Mouse (Mus musculus) hindbrain, postnatal 0 days (tissue): ENCODE results near the gene Lrrc71. TPM values are rescaled to one million over a fixed set of nuclear protein-coding genes. Genes with fewer than 3 reads are reported as not detected.

Experiments used
- ATAC-seq: fragments of 200-750 bp; cut with Nextera tagmentation; 2 replicates; pipeline ENCODE4 v1.8.0; 2017; ENCODE audit warnings: mild to moderate bottlenecking, moderate TSS enrichment, moderate library complexity
- DNase-seq: peaks from one replicate; pipeline ENCODE4 v3.0.0-alpha.2; 2015; ENCODE audit warnings: low spot score
- H3K27ac ChIP-seq: fragments of 300-500 bp; sonication (generic); 2 replicates; pipeline ENCODE4 v1.5.1; 2014; ENCODE audit warnings: mild to moderate bottlenecking
- H3K27me3 ChIP-seq: fragments of 300-500 bp; sonication (generic); 2 replicates; pipeline ENCODE4 v1.6.1; 2014; ENCODE audit warnings: low read length, mixed read lengths; ENCODE audit not compliant: insufficient read depth
- H3K36me3 ChIP-seq: fragments of 300-500 bp; sonication (generic); 2 replicates; pipeline ENCODE4 v1.6.1; 2014; ENCODE audit warnings: low read length, mixed read lengths; ENCODE audit not compliant: insufficient read depth
- H3K4me1 ChIP-seq: fragments of 300-500 bp; sonication (generic); 2 replicates; pipeline ENCODE4 v1.6.1; 2014; ENCODE audit warnings: antibody characterized with exemption, low read length, mixed read lengths; ENCODE audit not compliant: insufficient read depth
- H3K4me2 ChIP-seq: fragments of 300-500 bp; sonication (generic); 2 replicates; pipeline ENCODE4 v1.6.1; 2014; ENCODE audit warnings: low read depth, mild to moderate bottlenecking, low read length, moderate library complexity, mixed read lengths
- H3K4me3 ChIP-seq: fragments of 300-500 bp; sonication (generic); 2 replicates; pipeline ENCODE4 v1.5.1; 2014; ENCODE audit warnings: low read length
- H3K9ac ChIP-seq: fragments of 300-500 bp; sonication (generic); replicated peaks from 2 replicates; pipeline ENCODE4 v1.6.1; 2014; ENCODE audit warnings: mild to moderate bottlenecking, low read length, moderate library complexity, mixed read lengths
- H3K9me3 ChIP-seq: fragments of 300-500 bp; sonication (generic); 2 replicates; pipeline ENCODE4 v1.6.1; 2016; ENCODE audit warnings: low read length, mixed read lengths
- CTCF ChIP-seq: IDR thresholded peaks from 2 replicates; pipeline ENCODE4 v1.5.1; 2016; ENCODE audit warnings: antibody characterized with exemption, control low read depth, low read depth
- WGBS: fragments of 180-500 bp; shearing (Covaris S2); extraction: QIAGEN DNeasy Blood & Tissue Kit; methylation state at CpG from one replicate; pipeline ENCODE4 v1.1.7; 2014; 5-methylcytosine and 5-hydroxymethylcytosine counted together
- polyA plus RNA-seq: library from polyadenylated mRNA; unstranded; fragments of >200 nt; fragmentation: Nextera tagmentation; extraction: Ambion mirVana; gene quantifications from 2 replicates; pipeline ENCODE4 v1.2.1, GENCODE M21; 2015
- total RNA-seq: library from RNA; depleted of rRNA; stranded (reverse); fragments of >200 nt; gene quantifications from 2 replicates; pipeline ENCODE4 v1.2.3, GENCODE M21; 2014

Lrrc71 gene
- total and polyA plus RNA-seq, 2 experiments from 2014 or later, result 1.2 to 4.4 TPM

DNA sequence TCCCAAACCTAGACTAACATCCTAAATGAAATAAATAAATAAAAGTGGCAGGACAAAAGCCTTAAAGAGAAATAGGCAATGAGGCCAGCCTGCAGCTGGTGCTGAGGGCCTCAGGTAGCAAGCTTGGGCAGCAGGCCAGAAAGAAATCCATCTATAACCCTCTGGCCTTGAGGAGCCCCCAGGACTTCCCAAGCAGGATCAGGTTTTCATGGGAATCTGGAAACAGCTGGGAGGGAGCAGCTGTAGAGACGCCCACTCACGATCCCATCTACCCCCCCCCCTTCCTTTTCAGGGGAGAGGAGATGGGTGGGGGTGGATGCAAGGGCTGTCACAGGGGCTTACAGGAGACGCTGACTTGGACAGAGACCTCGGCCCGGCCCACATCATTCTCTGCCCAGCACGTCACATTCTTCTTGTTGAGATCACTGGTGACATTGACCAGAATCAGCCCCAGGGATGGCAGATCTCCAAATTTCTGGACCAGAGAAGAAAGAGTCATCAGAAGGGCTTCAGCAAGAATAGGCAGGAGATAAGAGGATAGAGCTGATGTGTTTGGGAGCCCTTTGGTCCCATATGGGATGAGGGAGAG lies 37.3 kb upstream of the Lrrc71 start:
- WGBS, result 51% methylated on average over 6 of the region's 6 CpGs
- no peak overlapping the region for H3K27ac ChIP-seq
- no peak for TF ChIP-seq CTCF
- H3K27me3 ChIP-seq, result no peaks in the 10 kb centered on the region
- no peak overlapping the region for H3K9ac ChIP-seq
- ATAC-seq (no peak), DNase-seq (no peak)
- H3K36me3 ChIP-seq, result no peaks in the 10 kb centered on the region
- no peaks in the 10 kb centered on the region for H3K4me1 ChIP-seq
- H3K4me3 ChIP-seq, result no peak overlapping the region
- no peaks in the 10 kb centered on the region for H3K9me3 ChIP-seq
- no peak overlapping the region for H3K4me2 ChIP-seq

DNA sequence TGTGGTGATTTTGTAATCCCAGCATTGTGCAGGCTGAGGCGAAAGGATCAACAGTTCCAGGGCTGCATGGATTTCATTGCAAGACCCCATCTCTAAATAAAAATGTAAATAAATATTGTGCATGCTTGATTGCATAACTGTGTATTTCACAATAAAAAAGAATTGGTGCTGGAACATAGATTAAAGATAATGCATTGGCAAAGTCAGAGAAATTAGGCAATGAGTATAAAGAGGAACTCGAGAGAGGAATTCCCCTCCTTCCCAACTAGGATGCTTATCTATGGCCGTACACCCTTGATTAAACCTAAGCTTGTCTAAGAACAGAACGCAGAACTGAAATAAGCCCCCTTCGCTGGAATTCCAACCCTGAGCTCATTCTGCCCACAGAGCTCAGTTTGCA lies 36.7 kb upstream of the Lrrc71 start:
- H3K9me3 ChIP-seq, result no peaks in the 10 kb centered on the region
- H3K36me3 ChIP-seq, result no peaks in the 10 kb centered on the region
- H3K9ac ChIP-seq, result no peak overlapping the region
- H3K27ac ChIP-seq, result no peak overlapping the region
- H3K4me3 ChIP-seq, result no peak overlapping the region
- no peak for TF ChIP-seq CTCF
- no peaks in the 10 kb centered on the region for H3K4me1 ChIP-seq
- DNase-seq (no peak), ATAC-seq (no peak)
- WGBS, result 84% methylated on average over 5 of the region's 5 CpGs
- no peaks in the 10 kb centered on the region for H3K27me3 ChIP-seq
- no peak overlapping the region for H3K4me2 ChIP-seq

DNA sequence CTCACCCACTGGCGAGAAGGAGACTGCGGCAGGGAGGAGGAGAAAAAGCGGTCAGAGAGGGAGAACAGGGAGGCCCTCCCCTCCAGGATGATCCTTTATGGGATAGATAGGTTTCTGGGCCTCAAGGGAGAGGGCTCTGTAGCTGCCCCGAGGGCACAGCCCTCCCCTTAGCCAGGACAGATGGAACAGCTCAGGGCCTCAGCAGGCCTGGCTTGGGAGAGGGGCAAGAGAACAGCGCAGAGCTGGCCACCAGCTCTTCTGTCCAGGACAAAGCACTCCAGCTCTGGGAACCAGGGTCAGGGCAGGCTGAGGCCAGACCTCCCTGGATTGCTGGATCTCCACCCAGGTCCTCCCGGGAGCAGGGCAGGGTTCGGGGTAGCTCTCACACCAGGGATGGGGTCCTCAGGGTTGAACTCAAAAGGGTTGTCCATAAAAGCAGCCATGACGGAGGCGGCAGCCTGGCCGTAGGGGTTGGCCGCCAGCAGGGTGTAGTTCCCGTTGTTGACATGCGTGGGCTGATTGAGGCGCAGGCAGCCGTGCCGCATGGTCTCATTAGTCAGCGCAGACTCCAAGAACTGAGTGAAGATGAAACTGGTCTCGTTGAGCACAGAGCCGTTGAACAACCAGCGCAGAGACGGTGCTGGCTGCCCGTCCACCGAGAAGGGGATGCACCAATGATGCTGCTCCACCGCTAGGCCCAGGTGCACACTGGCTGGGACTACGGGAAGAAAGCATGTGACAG lies 35.0 kb upstream of the Lrrc71 start:
- Histone ChIP-seq H3K27ac (no peak overlapping the region), H3K4me3 (no peak overlapping the region), H3K36me3 (no peaks in the 10 kb centered on the region), H3K4me2 (no peak overlapping the region), H3K4me1 (0 out of 2 replicates have a peak, but pooled peaks cover 5% of the 10 kb centered on the region), H3K9me3 (no peaks in the 10 kb centered on the region), H3K27me3 (no peaks in the 10 kb centered on the region), H3K9ac (no peak overlapping the region)
- DNase-seq (no peak), ATAC-seq (no peak)
- TF ChIP-seq CTCF, result no peak
- WGBS, result 77% methylated on average over 25 of the region's 25 CpGs

DNA sequence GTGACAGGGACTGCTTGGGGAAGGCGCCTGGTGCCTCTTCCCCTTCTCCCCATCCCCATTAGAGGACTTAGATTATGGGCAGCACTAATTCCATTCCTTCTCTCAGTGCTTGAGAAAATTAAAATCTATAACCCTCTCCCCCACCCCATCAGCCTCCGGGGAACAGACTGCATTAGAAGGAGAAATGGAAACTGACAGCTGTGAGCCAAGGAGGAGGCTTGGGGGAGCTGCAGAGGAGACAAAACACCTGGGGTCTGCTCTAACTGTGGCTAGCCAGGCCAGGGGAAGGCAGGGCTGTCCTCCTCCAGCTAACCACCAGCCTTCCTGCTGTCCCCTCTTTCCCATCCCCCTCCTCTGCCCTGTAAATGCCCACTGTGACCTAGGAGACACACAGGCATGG lies 30.7 kb upstream of the Lrrc71 start:
- Histone ChIP-seq H3K27ac (no peak overlapping the region), H3K4me3 (no peak overlapping the region), H3K36me3 (no peaks in the 10 kb centered on the region), H3K9me3 (no peaks in the 10 kb centered on the region), H3K9ac (no peak overlapping the region), H3K27me3 (no peaks in the 10 kb centered on the region), H3K4me2 (no peak overlapping the region), H3K4me1 (0 out of 2 replicates have a peak, but pooled peaks cover 5% of the 10 kb centered on the region)
- no peak for DNase-seq
- TF ChIP-seq CTCF, result no peak
- WGBS, result 46% methylated on average over 2 of the region's 2 CpGs
- 0 out of 2 replicates have a peak, but pooled peaks have one; percentile 27 for ATAC-seq

DNA sequence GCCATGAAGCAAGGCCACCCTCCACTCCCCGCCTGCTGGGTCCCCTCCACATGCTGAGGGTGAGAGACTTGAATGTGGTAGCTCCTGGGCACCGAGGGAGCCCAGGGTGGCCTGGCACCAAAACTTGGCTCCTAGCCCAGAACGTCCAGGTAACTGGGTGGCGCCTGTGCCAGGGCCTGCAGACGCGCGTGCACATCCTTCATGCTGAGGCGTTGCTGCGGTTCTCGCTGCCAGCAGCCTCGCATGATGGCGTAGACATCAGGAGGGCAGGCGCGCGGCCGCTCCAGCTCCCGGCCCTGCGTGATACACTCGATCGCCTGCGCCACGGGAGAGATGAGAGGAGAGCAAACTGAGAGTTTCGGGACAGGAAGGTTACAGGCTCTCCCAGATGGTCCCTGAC lies 29.9 kb upstream of the Lrrc71 start:
- no peaks in the 10 kb centered on the region for H3K27me3 ChIP-seq
- peak overlapping the region; percentile 38 for H3K4me2 ChIP-seq
- H3K9me3 ChIP-seq, result no peaks in the 10 kb centered on the region
- H3K9ac ChIP-seq, result peak overlapping the region; percentile 7; the same call in 1 of the 2 replicates
- 32% methylated on average over 23 of the region's 23 CpGs for WGBS
- no peak overlapping the region for H3K4me3 ChIP-seq
- no peaks in the 10 kb centered on the region for H3K36me3 ChIP-seq
- H3K4me1 ChIP-seq, result 0 out of 2 replicates have a peak, but pooled peaks cover 5% of the 10 kb centered on the region
- DNase-seq (peak; percentile 33), ATAC-seq (peak; percentile 21; the same call in 1 of the 2 replicates)
- no peak for TF ChIP-seq CTCF
- H3K27ac ChIP-seq, result no peak overlapping the region

DNA sequence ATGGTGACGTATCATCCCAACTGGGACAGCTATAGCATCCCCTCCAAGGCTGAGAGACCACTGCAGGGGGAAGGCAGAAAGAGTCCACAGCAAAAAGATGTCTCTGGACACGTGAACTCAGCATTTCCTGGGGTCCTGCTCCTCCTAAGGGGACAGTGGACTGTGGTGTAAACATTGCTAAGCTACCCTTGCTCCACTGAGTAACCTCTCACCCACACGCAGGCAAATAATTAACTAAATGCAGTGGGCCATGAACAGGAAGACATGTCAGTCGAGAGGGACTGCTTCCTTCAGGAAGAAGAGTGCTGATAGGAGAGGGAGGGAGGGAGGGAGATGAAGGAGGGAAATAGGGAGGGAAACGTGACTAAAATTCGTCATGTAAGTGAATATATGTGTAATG lies 22.7 kb upstream of the Lrrc71 start:
- no peak overlapping the region for H3K4me3 ChIP-seq
- no peak overlapping the region for H3K9ac ChIP-seq
- no peak overlapping the region for H3K4me2 ChIP-seq
- ATAC-seq, result no peak
- DNase-seq, result no peak
- H3K36me3 ChIP-seq, result no peaks in the 10 kb centered on the region
- peaks cover 4% of the 10 kb centered on the region; the same call in 1 of the 2 replicates for H3K27me3 ChIP-seq
- no peaks in the 10 kb centered on the region for H3K4me1 ChIP-seq
- H3K9me3 ChIP-seq, result no peaks in the 10 kb centered on the region
- no peak for TF ChIP-seq CTCF
- no peak overlapping the region for H3K27ac ChIP-seq
- WGBS, result 50% methylated on average over 6 of the region's 6 CpGs

DNA sequence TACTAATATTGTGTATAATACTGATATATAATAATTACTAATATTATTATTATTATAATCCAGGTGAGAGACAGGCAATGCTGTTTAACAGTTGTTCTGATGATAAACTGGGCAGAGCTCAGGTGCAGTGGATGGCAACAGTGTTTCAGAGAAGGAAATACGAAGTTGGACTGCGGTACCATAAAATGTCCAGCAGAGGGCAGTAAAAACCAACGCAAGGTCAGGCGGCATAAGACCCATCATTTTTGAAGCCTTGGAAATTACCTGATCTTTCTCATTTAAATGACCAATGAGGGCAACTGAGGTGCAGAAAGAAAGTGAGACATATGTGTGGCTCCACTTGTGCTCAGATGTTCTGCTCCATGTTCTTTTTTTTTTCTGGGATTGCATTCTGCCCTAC lies 21.9 kb upstream of the Lrrc71 start:
- 0% methylated on average over 4 of the region's 4 CpGs for WGBS

More for the DNA sequence above, 21.9 kb upstream of the Lrrc71 start:
- H3K4me1 ChIP-seq, result no peaks in the 10 kb centered on the region
- no peak overlapping the region for H3K9ac ChIP-seq
- peak; percentile 92 for TF ChIP-seq CTCF
- peak; percentile 82 for DNase-seq
- H3K4me3 ChIP-seq, result no peak overlapping the region
- no peaks in the 10 kb centered on the region for H3K9me3 ChIP-seq
- H3K27ac ChIP-seq, result no peak overlapping the region
- H3K36me3 ChIP-seq, result no peaks in the 10 kb centered on the region
- ATAC-seq, result no peak
- H3K4me2 ChIP-seq, result no peak overlapping the region
- peaks cover 4% of the 10 kb centered on the region; the same call in 1 of the 2 replicates for H3K27me3 ChIP-seq
